In the genomic region with DNA sequence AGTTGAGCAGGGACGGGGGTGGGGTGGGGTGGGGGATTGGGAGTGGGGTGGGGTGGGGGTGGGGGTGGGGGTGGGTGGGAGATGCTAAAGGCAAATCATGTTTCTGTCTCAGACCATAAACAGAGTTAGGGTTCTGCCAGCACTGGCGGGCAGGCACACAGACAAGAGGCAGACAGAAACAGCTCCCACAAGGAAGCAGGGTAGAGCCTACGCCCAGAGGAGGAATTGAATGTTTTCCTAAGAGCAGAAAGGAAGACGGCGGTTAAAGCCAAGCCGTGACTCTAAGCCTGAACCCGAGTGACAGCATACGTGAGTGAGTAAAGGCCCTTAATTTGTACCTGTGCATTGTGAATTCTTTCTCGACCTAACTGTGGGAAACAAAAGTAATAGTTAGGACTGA, we compare ENCODE assay signal across 25 mouse cellular contexts. TPM values are rescaled to one million over a fixed set of nuclear protein-coding genes. Genes with fewer than 3 reads are reported as not detected.
DNase-seq lines count a peak whose midpoint lies in the region; ATAC-seq lines count a peak whose summit lies in the region.
"Had no signal": no experiment of that assay in that cellular context is flagged by ENCODE, and none has a peak within 500 bp of the region (broad histone marks: within the 10 kb centered on the region; RNA-seq: fewer than 3 reads in every experiment).

No protein-coding gene starts in this region.

- no peaks in the 10 kb centered on the region for H3K27me3 ChIP-seq in forebrain, embryonic 12.5 days
- no peaks in the 10 kb centered on the region for H3K27me3 ChIP-seq in forebrain, embryonic 13.5 days
- H3K27me3 ChIP-seq in hindbrain, embryonic 12.5 days = no peaks in the 10 kb centered on the region
- H3K27me3 ChIP-seq in hindbrain, embryonic 16.5 days (replicated peaks; ENCODE audit: control insufficient read depth, insufficient read depth, low read length) = no peaks in the 10 kb centered on the region
- no peaks in the 10 kb centered on the region for H3K27me3 ChIP-seq in midbrain, embryonic 14.5 days (ENCODE audit: control insufficient read depth, insufficient read depth, low read length)
- no peaks in the 10 kb centered on the region for H3K27me3 ChIP-seq in midbrain, embryonic 11.5 days (ENCODE audit: control insufficient read depth, insufficient read depth, low read length)
- H3K27me3 ChIP-seq: midbrain, embryonic 13.5 days; stomach, embryonic 15.5 days had no signal

- H3K4me2 ChIP-seq in forebrain, embryonic 12.5 days = no peak overlapping the region
- no peak overlapping the region for H3K4me2 ChIP-seq in forebrain, embryonic 13.5 days
- H3K4me2 ChIP-seq in hindbrain, embryonic 12.5 days (replicated peaks) = no peak overlapping the region
- H3K4me2 ChIP-seq in hindbrain, embryonic 16.5 days (ENCODE audit: low read length) = no peak overlapping the region
- H3K4me2 ChIP-seq in midbrain, embryonic 14.5 days (ENCODE audit: low read length) = no peak overlapping the region
- no peak overlapping the region for H3K4me2 ChIP-seq in midbrain, embryonic 11.5 days
- H3K4me2 ChIP-seq: heart, embryonic 13.5 days; limb, embryonic 13.5 days; liver, embryonic 11.5 days; lung, embryonic 15.5 days; midbrain, embryonic 13.5 days; stomach, embryonic 15.5 days had no signal

- peaks cover 38% of the 10 kb centered on the region for H3K4me1 ChIP-seq in forebrain, embryonic 12.5 days
- peaks cover 20% of the 10 kb centered on the region for H3K4me1 ChIP-seq in forebrain, embryonic 13.5 days
- H3K4me1 ChIP-seq in hindbrain, embryonic 12.5 days = peaks cover 18% of the 10 kb centered on the region
- H3K4me1 ChIP-seq in hindbrain, embryonic 16.5 days (ENCODE audit: control insufficient read depth, insufficient read depth, low read depth, low read length) = no peaks in the 10 kb centered on the region
- peaks cover 6% of the 10 kb centered on the region for H3K4me1 ChIP-seq in midbrain, embryonic 14.5 days (ENCODE audit: control insufficient read depth, insufficient read depth, low read length)
- H3K4me1 ChIP-seq in midbrain, embryonic 11.5 days (ENCODE audit: control insufficient read depth, insufficient read depth, low read length) = peaks cover 19% of the 10 kb centered on the region
- H3K4me1 ChIP-seq: lung, embryonic 15.5 days had no signal

- H3K27ac ChIP-seq in forebrain, embryonic 12.5 days = peak overlapping the region; percentile 63; the same call in 1 of the 2 replicates
- H3K27ac ChIP-seq in forebrain, embryonic 13.5 days = no peak overlapping the region
- peak overlapping the region; percentile 30; the same call in 1 of the 2 replicates for H3K27ac ChIP-seq in hindbrain, embryonic 12.5 days
- no peak overlapping the region for H3K27ac ChIP-seq in hindbrain, embryonic 16.5 days (ENCODE audit: low read depth, low read length)
- 0 out of 2 replicates have a peak overlapping the region, but pooled peaks have one; percentile 13 for H3K27ac ChIP-seq in midbrain, embryonic 14.5 days (replicated peaks; ENCODE audit: low read depth, low read length)
- no peak overlapping the region; the same call in 1 of the 2 replicates for H3K27ac ChIP-seq in midbrain, embryonic 11.5 days (ENCODE audit: low read depth, low read length)
- H3K27ac ChIP-seq: heart, embryonic 13.5 days; limb, embryonic 13.5 days; lung, embryonic 15.5 days; midbrain, embryonic 13.5 days; stomach, embryonic 15.5 days had no signal

- no peak for DNase-seq in midbrain, embryonic 14.5 days
- DNase-seq in midbrain, embryonic 11.5 days (ENCODE audit: low spot score, missing footprints) = no peak
- DNase-seq in thymus, postnatal 0 days (ENCODE audit: low spot score) = no peak
- DNase-seq: adrenal gland, postnatal 14 days; cerebellum, adult 11 months; cerebellum, adult 9-11 months; embryo, embryonic 11 days; gastrocnemius, postnatal 25 days; heart, adult 18-20 months; heart, postnatal 10 days; kidney, postnatal 4 days; right cerebral cortex, postnatal 25 days had no signal

- H3K9me3 ChIP-seq in forebrain, embryonic 12.5 days = no peaks in the 10 kb centered on the region
- no peaks in the 10 kb centered on the region for H3K9me3 ChIP-seq in forebrain, embryonic 13.5 days (replicated peaks)
- H3K9me3 ChIP-seq in hindbrain, embryonic 12.5 days (replicated peaks) = no peaks in the 10 kb centered on the region
- no peaks in the 10 kb centered on the region for H3K9me3 ChIP-seq in hindbrain, embryonic 16.5 days (ENCODE audit: control insufficient read depth, low read length)
- H3K9me3 ChIP-seq in midbrain, embryonic 14.5 days (ENCODE audit: control insufficient read depth, low read length) = no peaks in the 10 kb centered on the region
- H3K9me3 ChIP-seq in midbrain, embryonic 11.5 days (ENCODE audit: control insufficient read depth, low read length) = no peaks in the 10 kb centered on the region
- H3K9me3 ChIP-seq: G1E; heart, embryonic 13.5 days; limb, embryonic 13.5 days; lung, embryonic 15.5 days; midbrain, embryonic 13.5 days; stomach, embryonic 15.5 days had no signal

- H3K36me3 ChIP-seq in forebrain, embryonic 12.5 days (replicated peaks) = no peaks in the 10 kb centered on the region
- no peaks in the 10 kb centered on the region for H3K36me3 ChIP-seq in forebrain, embryonic 13.5 days (ENCODE audit: poor library complexity, severe bottlenecking)
- H3K36me3 ChIP-seq in hindbrain, embryonic 12.5 days = no peaks in the 10 kb centered on the region
- no peaks in the 10 kb centered on the region for H3K36me3 ChIP-seq in hindbrain, embryonic 16.5 days (ENCODE audit: control insufficient read depth, insufficient read depth, low read length)
- H3K36me3 ChIP-seq in midbrain, embryonic 14.5 days (ENCODE audit: control insufficient read depth, insufficient read depth, low read length) = no peaks in the 10 kb centered on the region
- no peaks in the 10 kb centered on the region for H3K36me3 ChIP-seq in midbrain, embryonic 11.5 days (ENCODE audit: control insufficient read depth, insufficient read depth, low read length)
- H3K36me3 ChIP-seq: G1E; heart, embryonic 13.5 days; limb, embryonic 13.5 days; lung, embryonic 15.5 days; midbrain, embryonic 13.5 days; stomach, embryonic 15.5 days had no signal

- 30% methylated on average over 9 of the region's 9 CpGs for WGBS in forebrain, embryonic 12.5 days
- 24% methylated on average over 9 of the region's 9 CpGs for WGBS in forebrain, embryonic 13.5 days
- WGBS in hindbrain, embryonic 12.5 days = 30% methylated on average over 9 of the region's 9 CpGs
- WGBS in hindbrain, embryonic 16.5 days = 32% methylated on average over 9 of the region's 9 CpGs
- WGBS in midbrain, embryonic 14.5 days = 24% methylated on average over 9 of the region's 9 CpGs
- 32% methylated on average over 9 of the region's 9 CpGs for WGBS in midbrain, embryonic 11.5 days

- no peak for ATAC-seq in forebrain, embryonic 12.5 days (ENCODE audit: low FRiP score)
- no peak for ATAC-seq in forebrain, embryonic 13.5 days
- no peak for ATAC-seq in hindbrain, embryonic 12.5 days (ENCODE audit: low FRiP score)
- no peak for ATAC-seq in hindbrain, embryonic 16.5 days
- no peak for ATAC-seq in midbrain, embryonic 14.5 days (ENCODE audit: low FRiP score, low TSS enrichment)
- no peak for ATAC-seq in midbrain, embryonic 11.5 days (ENCODE audit: low FRiP score)
- ATAC-seq in activated CD4-positive, CD25-positive, alpha-beta regulatory T cell, adult 4 months = no peak
- ATAC-seq: intestine, postnatal 0 days; midbrain, embryonic 13.5 days had no signal

- H3K4me3 ChIP-seq in forebrain, embryonic 12.5 days (replicated peaks) = no peak overlapping the region
- H3K4me3 ChIP-seq in forebrain, embryonic 13.5 days = no peak overlapping the region
- no peak overlapping the region for H3K4me3 ChIP-seq in hindbrain, embryonic 12.5 days
- no peak overlapping the region for H3K4me3 ChIP-seq in hindbrain, embryonic 16.5 days (ENCODE audit: low read length)
- H3K4me3 ChIP-seq in midbrain, embryonic 14.5 days (replicated peaks; ENCODE audit: low read depth, low read length) = no peak overlapping the region
- H3K4me3 ChIP-seq in midbrain, embryonic 11.5 days (ENCODE audit: low read depth, low read length) = no peak overlapping the region
- H3K4me3 ChIP-seq: heart, embryonic 13.5 days; limb, embryonic 13.5 days; lung, embryonic 15.5 days; midbrain, embryonic 13.5 days; stomach, embryonic 15.5 days had no signal

- no peak overlapping the region for H3K9ac ChIP-seq in forebrain, embryonic 12.5 days
- H3K9ac ChIP-seq in forebrain, embryonic 13.5 days = no peak overlapping the region
- no peak overlapping the region for H3K9ac ChIP-seq in hindbrain, embryonic 12.5 days
- no peak overlapping the region for H3K9ac ChIP-seq in hindbrain, embryonic 16.5 days (ENCODE audit: low read depth, low read length)
- no peak overlapping the region for H3K9ac ChIP-seq in midbrain, embryonic 14.5 days (replicated peaks; ENCODE audit: low read length)
- no peak overlapping the region for H3K9ac ChIP-seq in midbrain, embryonic 11.5 days (ENCODE audit: low read length)
- H3K9ac ChIP-seq: heart, embryonic 13.5 days; limb, embryonic 13.5 days; lung, embryonic 15.5 days; midbrain, embryonic 13.5 days; stomach, embryonic 15.5 days had no signal

RNA-seq across cellular contexts. Expression of a gene that starts 37.5 kb away (rescaled TPM):
- polyA plus RNA-seq in forebrain, embryonic 12.5 days (2016; fragmentation: Nextera tagmentation; extraction: Ambion mirVana) = 161 and 182 TPM in 2 replicates
- polyA plus RNA-seq in forebrain, embryonic 13.5 days (2015; fragmentation: Nextera tagmentation; extraction: Ambion mirVana) = 99.0 and 107 TPM in 2 replicates
- 128 and 131 TPM in 2 replicates for polyA plus RNA-seq in hindbrain, embryonic 12.5 days (2016; fragmentation: Nextera tagmentation; extraction: Ambion mirVana)
- polyA plus RNA-seq in hindbrain, embryonic 16.5 days (2015; fragmentation: Nextera tagmentation; extraction: Ambion mirVana) = 23.0 and 44.5 TPM in 2 replicates
- 71.6 and 101 TPM in 2 replicates for polyA plus RNA-seq in midbrain, embryonic 14.5 days (2014; fragmentation: Nextera tagmentation; extraction: Ambion mirVana)
- polyA plus RNA-seq in midbrain, embryonic 11.5 days (2014; fragmentation: Nextera tagmentation; extraction: Ambion mirVana) = 199 and 227 TPM in 2 replicates
- 2.2 TPM in 2 replicates for polyA plus RNA-seq in thymus, postnatal 0 days (2015; fragmentation: Nextera tagmentation; extraction: Ambion mirVana)
- not detected for polyA plus RNA-seq in activated CD4-positive, CD25-positive, alpha-beta regulatory T cell, adult 4 months (2017; shearing (Covaris generic))

RNA-seq across cellular contexts. Expression of a gene that starts 43.2 kb away (rescaled TPM):
- 728 and 759 TPM in 2 replicates for polyA plus RNA-seq in forebrain, embryonic 12.5 days (2016; fragmentation: Nextera tagmentation; extraction: Ambion mirVana)
- polyA plus RNA-seq in forebrain, embryonic 13.5 days (2015; fragmentation: Nextera tagmentation; extraction: Ambion mirVana) = 965 and 999 TPM in 2 replicates
- polyA plus RNA-seq in hindbrain, embryonic 12.5 days (2016; fragmentation: Nextera tagmentation; extraction: Ambion mirVana) = 728 and 823 TPM in 2 replicates
- 1,192 and 1,343 TPM in 2 replicates for polyA plus RNA-seq in hindbrain, embryonic 16.5 days (2015; fragmentation: Nextera tagmentation; extraction: Ambion mirVana)
- polyA plus RNA-seq in midbrain, embryonic 14.5 days (2014; fragmentation: Nextera tagmentation; extraction: Ambion mirVana) = 938 and 1,310 TPM in 2 replicates
- polyA plus RNA-seq in midbrain, embryonic 11.5 days (2014; fragmentation: Nextera tagmentation; extraction: Ambion mirVana) = 745 and 840 TPM in 2 replicates
- 1,056 and 1,106 TPM in 2 replicates for polyA plus RNA-seq in thymus, postnatal 0 days (2015; fragmentation: Nextera tagmentation; extraction: Ambion mirVana)
- 100 to 1,000 TPM; 589 to 624 TPM for polyA plus RNA-seq in activated CD4-positive, CD25-positive, alpha-beta regulatory T cell, adult 4 months (2017; shearing (Covaris generic))

RNA-seq across cellular contexts. Expression of a gene that starts 50.9 kb away (rescaled TPM):
- 54.5 and 55.6 TPM in 2 replicates for polyA plus RNA-seq in forebrain, embryonic 12.5 days (2016; fragmentation: Nextera tagmentation; extraction: Ambion mirVana)
- polyA plus RNA-seq in forebrain, embryonic 13.5 days (2015; fragmentation: Nextera tagmentation; extraction: Ambion mirVana) = 58.6 and 64.3 TPM in 2 replicates
- polyA plus RNA-seq in hindbrain, embryonic 12.5 days (2016; fragmentation: Nextera tagmentation; extraction: Ambion mirVana) = 49.5 and 54.5 TPM in 2 replicates
- polyA plus RNA-seq in hindbrain, embryonic 16.5 days (2015; fragmentation: Nextera tagmentation; extraction: Ambion mirVana) = 51.3 and 52.8 TPM in 2 replicates
- 48.4 and 50.1 TPM in 2 replicates for polyA plus RNA-seq in midbrain, embryonic 14.5 days (2014; fragmentation: Nextera tagmentation; extraction: Ambion mirVana)
- polyA plus RNA-seq in midbrain, embryonic 11.5 days (2014; fragmentation: Nextera tagmentation; extraction: Ambion mirVana) = 57.7 and 64.7 TPM in 2 replicates
- polyA plus RNA-seq in thymus, postnatal 0 days (2015; fragmentation: Nextera tagmentation; extraction: Ambion mirVana) = 64.6 and 65.2 TPM in 2 replicates
- 10 to 100 TPM; 42.3 to 45.6 TPM for polyA plus RNA-seq in activated CD4-positive, CD25-positive, alpha-beta regulatory T cell, adult 4 months (2017; shearing (Covaris generic))

RNA-seq across cellular contexts. Expression of a gene that starts 51.0 kb away (rescaled TPM):
- polyA plus RNA-seq in forebrain, embryonic 12.5 days (2016; fragmentation: Nextera tagmentation; extraction: Ambion mirVana) = 41.5 and 42.1 TPM in 2 replicates
- polyA plus RNA-seq in forebrain, embryonic 13.5 days (2015; fragmentation: Nextera tagmentation; extraction: Ambion mirVana) = 31.8 and 34.1 TPM in 2 replicates
- 31.6 and 38.6 TPM in 2 replicates for polyA plus RNA-seq in hindbrain, embryonic 12.5 days (2016; fragmentation: Nextera tagmentation; extraction: Ambion mirVana)
- polyA plus RNA-seq in hindbrain, embryonic 16.5 days (2015; fragmentation: Nextera tagmentation; extraction: Ambion mirVana) = 32.3 and 45.5 TPM in 2 replicates
- 38.2 and 43.4 TPM in 2 replicates for polyA plus RNA-seq in midbrain, embryonic 14.5 days (2014; fragmentation: Nextera tagmentation; extraction: Ambion mirVana)
- 43.5 and 46.8 TPM in 2 replicates for polyA plus RNA-seq in midbrain, embryonic 11.5 days (2014; fragmentation: Nextera tagmentation; extraction: Ambion mirVana)
- 11.6 and 12.5 TPM in 2 replicates for polyA plus RNA-seq in thymus, postnatal 0 days (2015; fragmentation: Nextera tagmentation; extraction: Ambion mirVana)
- polyA plus RNA-seq in activated CD4-positive, CD25-positive, alpha-beta regulatory T cell, adult 4 months (2017; shearing (Covaris generic)) = 10 to 100 TPM; 11.3 to 12.0 TPM

Comparison
In these comparisons a context has a peak if more than half of its experiments do, and no peak if none do; other contexts are left out.
1. H3K27ac ChIP-seq: peak in forebrain, embryonic 12.5 days (single experiment), hindbrain, embryonic 12.5 days (single experiment) and midbrain, embryonic 14.5 days (single experiment); none in forebrain, embryonic 13.5 days (single experiment), hindbrain, embryonic 16.5 days (single experiment) and midbrain, embryonic 11.5 days (single experiment).